Mouse (Mus musculus) hindlimb bud, embryonic 11.5 days (tissue): ENCODE measurements at regions not wholly inside any gene's neighbourhood (a gene's known extent, or its start where the extent isn't known, plus 50 kb on each side); places are given as distances from the start of the nearest gene placed in this dataset.

ENCODE experiments used
- DNase-seq: peaks from one replicate; pipeline ENCODE4 v3.0.0-alpha.2; 2012; ENCODE audit warnings: low read depth, low spot score; ENCODE audit errors: extremely low spot score

- DNase-seq: no peak
These were observed 410.3 kb downstream of the Rwdd3 start for GRCm38 (mm10) chr3:120761223-120761622.

GRCm38 (mm10) chr3:120748513-120748912 is 423.0 kb downstream of the Rwdd3 start:
- DNase-seq: no peak

- DNase-seq: no peak
These were observed 423.8 kb downstream of the Rwdd3 start for GRCm38 (mm10) chr3:120747678-120748077.

- DNase-seq: no peak
These were observed 438.2 kb downstream of the Rwdd3 start for GRCm38 (mm10) chr3:120733332-120733731.

- no peak for DNase-seq
These were observed 439.1 kb downstream of the Rwdd3 start for GRCm38 (mm10) chr3:120732391-120732790.

GRCm38 (mm10) chr3:120731287-120731686 is 440.2 kb downstream of the Rwdd3 start:
- DNase-seq: no peak

- DNase-seq: no peak
These were observed 441.3 kb downstream of the Rwdd3 start for GRCm38 (mm10) chr3:120730225-120730624.

- DNase-seq: no peak
These were observed 441.8 kb downstream of the Rwdd3 start for GRCm38 (mm10) chr3:120729671-120730070.

GRCm38 (mm10) chr3:120685227-120685626 is 486.3 kb downstream of the Rwdd3 start:
- DNase-seq: no peak

- DNase-seq: no peak
These were observed 495.6 kb downstream of the Rwdd3 start for GRCm38 (mm10) chr3:120675906-120676305.

- no peak for DNase-seq
These were observed 502.8 kb downstream of the Rwdd3 start for GRCm38 (mm10) chr3:120668654-120669053.

- no peak for DNase-seq
These were observed 509.0 kb downstream of the Rwdd3 start for GRCm38 (mm10) chr3:120662521-120662920.

- no peak for DNase-seq
These were observed 510.7 kb downstream of the Rwdd3 start for GRCm38 (mm10) chr3:120660776-120661175.

- no peak for DNase-seq
These were observed 522.2 kb downstream of the Rwdd3 start for GRCm38 (mm10) chr3:120649047-120649868.

- no peak for DNase-seq
These were observed 523.1 kb downstream of the Rwdd3 start for GRCm38 (mm10) chr3:120648391-120648790.

- DNase-seq: no peak
These were observed 534.7 kb downstream of the Rwdd3 start for GRCm38 (mm10) chr3:120636669-120637305.

GRCm38 (mm10) chr3:120618358-120618757 is 553.1 kb downstream of the Rwdd3 start:
- DNase-seq: no peak

- DNase-seq: no peak
These were observed 577.3 kb downstream of the Rwdd3 start for GRCm38 (mm10) chr3:120594226-120594625.

GRCm38 (mm10) chr3:120591183-120591582 is 580.3 kb downstream of the Rwdd3 start:
- no peak for DNase-seq

- no peak for DNase-seq
These were observed 600.6 kb downstream of the Rwdd3 start for GRCm38 (mm10) chr3:120570806-120571425.

- peak; percentile 22 for DNase-seq
These were observed 629.7 kb downstream of the Rwdd3 start for GRCm38 (mm10) chr3:120541556-120542476.
